Mouse (Mus musculus) MEL (cell line): ENCODE measurements around the gene Lmod2. TPM values are rescaled to one million over a fixed set of nuclear protein-coding genes. Genes with fewer than 3 reads are reported as not detected.

ENCODE experiments used
- DNase-seq: peaks from one replicate; pipeline ENCODE4 v3.0.0; 2011; ENCODE audit warnings: low read depth, low spot score
- H3K27ac ChIP-seq: 2 replicates; pipeline ENCODE4 v1.5.1; 2012; ENCODE audit warnings: low read depth, mild to moderate bottlenecking, control low read depth, low read length, moderate library complexity; ENCODE audit not compliant: control insufficient read depth
- H3K27me3 ChIP-seq, 2 experiments: fragments of 150-350 bp in 1 of 2; sonication (generic) in 1 of 2; 2 replicates each; pipeline ENCODE4 v1.6.1; 2012; ENCODE audit warnings: low read length in 2 of 2, mild to moderate bottlenecking in 2 of 2, improper control_type of control experiment in 1 of 2, moderate library complexity in 1 of 2; ENCODE audit not compliant: insufficient read depth in 2 of 2, control insufficient read depth in 1 of 2
- H3K36me3 ChIP-seq, 2 experiments: 2 replicates each; pipeline ENCODE4 v1.6.1; 2012 to 2014; ENCODE audit warnings: low read length in 2 of 2, improper control_type of control experiment in 1 of 2, inconsistent platforms in 1 of 2, mild to moderate bottlenecking in 1 of 2; ENCODE audit not compliant: insufficient read depth in 2 of 2, control insufficient read depth in 1 of 2
- H3K4me1 ChIP-seq, 2 experiments: fragments of 150-350 bp in 1 of 2; sonication (generic) in 1 of 2; 2 replicates each; pipeline ENCODE4 v1.6.1; 2012; ENCODE audit warnings: low read length in 2 of 2, improper control_type of control experiment in 1 of 2, mild to moderate bottlenecking in 1 of 2; ENCODE audit not compliant: insufficient read depth in 2 of 2, control insufficient read depth in 1 of 2
- H3K4me3 ChIP-seq, 2 experiments: fragments of 150-350 bp in 1 of 2; sonication (generic) in 1 of 2; 2 replicates each; pipeline ENCODE4 v1.5.1; 2012; ENCODE audit warnings: low read depth in 2 of 2, low read length in 2 of 2, mild to moderate bottlenecking in 2 of 2, moderate library complexity in 2 of 2, control low read depth in 1 of 2, improper control_type of control experiment in 1 of 2; ENCODE audit not compliant: control insufficient read depth in 1 of 2, insufficient read depth in 1 of 2
- H3K79me2 ChIP-seq: 2 replicates; pipeline ENCODE4 v1.6.1; 2012; ENCODE audit warnings: mild to moderate bottlenecking, low read length, moderate library complexity; ENCODE audit not compliant: control insufficient read depth, poor library complexity, insufficient read depth
- H3K9ac ChIP-seq: 2 replicates; pipeline ENCODE4 v1.6.1; 2012; ENCODE audit warnings: low read depth, mild to moderate bottlenecking, control low read depth, low read length, moderate library complexity; ENCODE audit not compliant: control insufficient read depth, poor library complexity, severe bottlenecking
- H3K9me3 ChIP-seq: fragments of 150-350 bp; sonication (generic); replicated peaks from 2 replicates; pipeline ENCODE4 v1.6.1; 2012; ENCODE audit warnings: mild to moderate bottlenecking, low read length, improper control_type of control experiment, moderate library complexity; ENCODE audit not compliant: insufficient read depth
- BHLHE40 ChIP-seq: IDR thresholded peaks from 2 replicates; pipeline ENCODE4 v1.6.1; 2012; ENCODE audit warnings: low read depth, mild to moderate bottlenecking, inconsistent platforms, low read length, improper control_type of control experiment, borderline replicate concordance
- CHD1 ChIP-seq: IDR thresholded peaks from 2 replicates; pipeline ENCODE4 v1.6.1; 2012; ENCODE audit warnings: low read depth, mild to moderate bottlenecking, inconsistent platforms, low read length, improper control_type of control experiment
- CTCF ChIP-seq, 3 experiments: IDR thresholded peaks in 2 of 3; conservative IDR thresholded peaks in 1 of 3; 2 replicates each; pipeline ENCODE4 v1.5.1; 2011 to 2012; ENCODE audit warnings: low read length in 3 of 3, low read depth in 2 of 3, mild to moderate bottlenecking in 2 of 3, improper control_type of control experiment in 1 of 3, inconsistent platforms in 1 of 3, mixed read lengths in 1 of 3, moderate library complexity in 1 of 3; ENCODE audit not compliant: control insufficient read depth in 1 of 3, insufficient read depth in 1 of 3, poor library complexity in 1 of 3, severe bottlenecking in 1 of 3
- E2F4 ChIP-seq: IDR thresholded peaks from 2 replicates; pipeline ENCODE4 v1.6.1; 2011; ENCODE audit warnings: low read depth, low read length, improper control_type of control experiment, borderline replicate concordance
- ELF1 ChIP-seq: IDR thresholded peaks from 2 replicates; pipeline ENCODE4 v1.6.1; 2014; ENCODE audit warnings: low read depth, mild to moderate bottlenecking, inconsistent platforms, low read length, improper control_type of control experiment, moderate library complexity
- ETS1 ChIP-seq: IDR thresholded peaks from 2 replicates; pipeline ENCODE4 v1.6.1; 2012; ENCODE audit warnings: low read depth, mild to moderate bottlenecking, inconsistent platforms, low read length, improper control_type of control experiment, moderate library complexity
- GABPA ChIP-seq: IDR thresholded peaks from 2 replicates; pipeline ENCODE4 v1.6.1; 2012; ENCODE audit warnings: low read depth, mild to moderate bottlenecking, inconsistent platforms, low read length, improper control_type of control experiment, moderate library complexity
- HCFC1 ChIP-seq: IDR thresholded peaks from 2 replicates; pipeline ENCODE4 v1.6.1; 2012; ENCODE audit warnings: low read depth, mild to moderate bottlenecking, inconsistent platforms, low read length, improper control_type of control experiment, moderate library complexity
- JUND ChIP-seq: IDR thresholded peaks from 2 replicates; pipeline ENCODE4 v1.6.1; 2011; ENCODE audit warnings: low read depth, mild to moderate bottlenecking, improper control_type of control experiment, low read length
- KAT2A ChIP-seq: conservative IDR thresholded peaks from 2 replicates; pipeline ENCODE4 v1.6.1; 2012; ENCODE audit warnings: low read depth, low read length, improper control_type of control experiment, inconsistent platforms
- MAFK ChIP-seq: IDR thresholded peaks from 2 replicates; pipeline ENCODE4 v1.6.1; 2011; ENCODE audit warnings: low read depth, mild to moderate bottlenecking, low read length, improper control_type of control experiment, borderline replicate concordance
- MAX ChIP-seq: IDR thresholded peaks from 2 replicates; pipeline ENCODE4 v1.6.1; 2011; ENCODE audit warnings: low read length, improper control_type of control experiment
- MAZ ChIP-seq: IDR thresholded peaks from 2 replicates; pipeline ENCODE4 v1.6.1; 2012; ENCODE audit warnings: low read depth, mild to moderate bottlenecking, inconsistent platforms, low read length, improper control_type of control experiment
- MXI1 ChIP-seq: IDR thresholded peaks from 2 replicates; pipeline ENCODE4 v1.6.1; 2011; ENCODE audit warnings: mild to moderate bottlenecking, low read depth, low read length, improper control_type of control experiment
- MYB ChIP-seq: IDR thresholded peaks from 2 replicates; pipeline ENCODE4 v1.6.1; 2011; ENCODE audit warnings: mild to moderate bottlenecking, low read depth, low read length, improper control_type of control experiment
- MYC ChIP-seq: IDR thresholded peaks from 2 replicates; pipeline ENCODE4 v1.6.1; 2011; ENCODE audit warnings: low read depth, mild to moderate bottlenecking, low read length, improper control_type of control experiment, moderate library complexity
- NRF1 ChIP-seq: IDR thresholded peaks from 2 replicates; pipeline ENCODE4 v1.6.1; 2014; ENCODE audit warnings: low read depth, mild to moderate bottlenecking, inconsistent platforms, low read length, improper control_type of control experiment, moderate library complexity; ENCODE audit not compliant: poor library complexity, insufficient read depth, severe bottlenecking
- POLR2A ChIP-seq, 2 experiments: IDR thresholded peaks; 2 replicates each; pipeline ENCODE4 v1.6.1; 2011 to 2012; ENCODE audit warnings: low read length in 2 of 2, mild to moderate bottlenecking in 2 of 2, control low read depth in 1 of 2, improper control_type of control experiment in 1 of 2, low read depth in 1 of 2, moderate library complexity in 1 of 2; ENCODE audit not compliant: control insufficient read depth in 1 of 2, insufficient read depth in 1 of 2, poor library complexity in 1 of 2
- POLR2AphosphoS2 ChIP-seq: IDR thresholded peaks from 2 replicates; pipeline ENCODE4 v1.6.1; 2011; ENCODE audit warnings: low read length, improper control_type of control experiment
- POLR2AphosphoS5 ChIP-seq: IDR thresholded peaks from 2 replicates; pipeline ENCODE4 v1.6.1; 2012; ENCODE audit warnings: low read depth, borderline replicate concordance, mild to moderate bottlenecking, inconsistent platforms, low read length, moderate library complexity, mixed read lengths
- RAD21 ChIP-seq: IDR thresholded peaks from 2 replicates; pipeline ENCODE4 v1.6.1; 2011; ENCODE audit warnings: mild to moderate bottlenecking, low read depth, low read length, improper control_type of control experiment
- RCOR1 ChIP-seq: IDR thresholded peaks from 2 replicates; pipeline ENCODE4 v1.6.1; 2012; ENCODE audit warnings: low read depth, mild to moderate bottlenecking, inconsistent platforms, low read length, improper control_type of control experiment
- SIN3A ChIP-seq: IDR thresholded peaks from 2 replicates; pipeline ENCODE4 v1.6.1; 2012; ENCODE audit warnings: low read length, improper control_type of control experiment, inconsistent platforms
- SMC3 ChIP-seq: IDR thresholded peaks from 2 replicates; pipeline ENCODE4 v1.6.1; 2011; ENCODE audit warnings: low read depth, low read length, improper control_type of control experiment
- TBP ChIP-seq: IDR thresholded peaks from 2 replicates; pipeline ENCODE4 v1.8.0; 2011; ENCODE audit warnings: low read depth, low read length, improper control_type of control experiment
- TCF12 ChIP-seq: IDR thresholded peaks from 2 replicates; pipeline ENCODE4 v1.6.1; 2014; ENCODE audit warnings: low read depth, mild to moderate bottlenecking, inconsistent platforms, low read length, improper control_type of control experiment, moderate library complexity
- USF1 ChIP-seq: IDR thresholded peaks from 2 replicates; pipeline ENCODE4 v1.6.1; 2014; ENCODE audit warnings: low read depth, mild to moderate bottlenecking, inconsistent platforms, low read length, improper control_type of control experiment, moderate library complexity
- ZNF384 ChIP-seq: IDR thresholded peaks from 2 replicates; pipeline ENCODE4 v1.6.1; 2012; ENCODE audit warnings: low read depth, mild to moderate bottlenecking, inconsistent platforms, low read length, improper control_type of control experiment
- polyA plus RNA-seq, 2 experiments: library from polyadenylated mRNA; stranded (reverse) in 1 of 2; unstranded in 1 of 2; fragments of >175 nt in 1 of 2; fragments of >200 nt in 1 of 2; gene quantifications; 2 replicates each; pipeline versions ENCODE4 v1.2.1 to v1.2.4; 2012; ENCODE audit warnings: low replicate concordance in 2 of 2, low read depth in 1 of 2; ENCODE audit not compliant: insufficient read length in 2 of 2, insufficient read depth in 1 of 2, missing spikeins in 1 of 2
- total RNA-seq: library from RNA; depleted of rRNA; stranded (reverse); fragments of 300-350 nt; gene quantifications from 2 replicates; pipeline ENCODE4 v1.2.3, GENCODE M21; 2012

Lmod2 gene
- total and polyA plus RNA-seq, 3 experiments = not detected

DNA sequence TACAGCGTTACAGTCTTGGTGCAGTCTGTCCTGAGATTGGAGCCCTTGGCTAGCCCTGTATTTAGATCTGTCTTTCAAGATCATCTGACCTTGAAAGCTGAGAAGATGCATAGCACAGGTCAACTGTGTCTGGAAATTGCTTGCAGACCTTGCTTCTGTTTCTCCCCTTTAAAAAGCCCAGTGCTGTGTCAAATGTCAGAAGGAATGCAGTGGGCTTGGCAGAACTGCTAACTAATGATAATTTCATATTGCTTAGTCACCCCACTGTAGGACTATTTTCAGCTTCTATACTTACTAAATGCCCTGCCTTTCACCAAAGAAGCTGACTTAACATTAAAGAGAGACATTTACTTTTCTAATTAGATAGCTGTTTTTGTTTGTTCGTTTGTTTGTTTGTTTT lies 42.1 kb upstream of the Lmod2 start:
- no peak overlapping the region for H3K9ac ChIP-seq
- no peak overlapping the region for H3K27ac ChIP-seq
- no peaks in the 10 kb centered on the region for H3K9me3 ChIP-seq
- peaks cover 0 to 1% of the 10 kb centered on the region in 2 experiments; a peak in 1 of 4 replicates for H3K27me3 ChIP-seq
- H3K79me2 ChIP-seq = no peaks in the 10 kb centered on the region
- no peak for TF ChIP-seq POLR2A (IDR thresholded peaks at IDR 0.05; ENCODE audit: control insufficient read depth in 1 of 2, insufficient read depth in 1 of 2, low read depth in 1 of 2, low read length in 2 of 2, poor library complexity in 1 of 2)
- TF ChIP-seq POLR2AphosphoS5 = no peak
- TF ChIP-seq ETS1 = no peak
- no peak for TF ChIP-seq ZNF384
- TF ChIP-seq SMC3 = no peak
- TF ChIP-seq KAT2A = no peak
- TF ChIP-seq BHLHE40 = no peak
- TF ChIP-seq POLR2AphosphoS2 = no peak
- TF ChIP-seq MAZ = no peak
- TF ChIP-seq USF1 = no peak
- TF ChIP-seq CTCF (IDR thresholded peaks at IDR 0.05 in 2 of 3, conservative IDR thresholded peaks at IDR 0.05 in 1 of 3; ENCODE audit: control insufficient read depth in 1 of 3, insufficient read depth in 1 of 3, low read depth in 2 of 3, low read length in 3 of 3, poor library complexity in 1 of 3, severe bottlenecking in 1 of 3) = no peak
- no peak for TF ChIP-seq MYC
- TF ChIP-seq GABPA = no peak
- TF ChIP-seq SIN3A = no peak
- TF ChIP-seq E2F4 = no peak
- TF ChIP-seq NRF1 = no peak
- TF ChIP-seq HCFC1 = no peak
- TF ChIP-seq MXI1 = no peak
- TF ChIP-seq ELF1 = no peak
- TF ChIP-seq TCF12 = no peak
- TF ChIP-seq, all 39 proteins: peak for 0
- Histone ChIP-seq H3K36me3 (no peaks in the 10 kb centered on the region), H3K4me3 (no peak overlapping the region), H3K4me1 (no peaks in the 10 kb centered on the region)
- DNase-seq = no peak

DNA sequence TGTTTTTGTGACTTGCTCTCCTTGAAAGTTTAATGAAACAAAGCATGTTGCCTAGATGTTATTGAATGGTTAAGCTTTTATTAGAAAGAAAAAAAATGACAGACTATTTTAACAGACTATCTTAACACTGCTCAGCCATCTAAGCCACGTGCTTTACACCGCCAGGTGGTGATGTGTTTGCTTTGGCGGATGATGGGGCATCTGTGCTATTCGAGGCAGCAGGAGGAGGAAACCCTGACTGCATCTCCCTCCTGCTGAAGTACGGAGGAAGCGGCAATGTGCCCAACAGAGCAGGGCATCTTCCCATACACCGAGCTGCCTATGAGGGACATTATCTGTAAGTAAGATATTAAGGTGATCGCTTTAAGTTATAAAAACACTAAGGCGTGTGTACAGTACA lies 33.5 kb upstream of the Lmod2 start:
- Histone ChIP-seq H3K36me3 (no peaks in the 10 kb centered on the region), H3K9me3 (no peaks in the 10 kb centered on the region), H3K27ac (no peak overlapping the region), H3K4me1 (no peaks in the 10 kb centered on the region), H3K27me3 (peaks cover 0 to 1% of the 10 kb centered on the region in 2 experiments; a peak in 1 of 4 replicates), H3K9ac (no peak overlapping the region), H3K79me2 (no peaks in the 10 kb centered on the region), H3K4me3 (no peak overlapping the region)
- TF ChIP-seq MAX (no peak), MYB (no peak), POLR2AphosphoS5 (no peak), RAD21 (no peak), NRF1 (no peak), RCOR1 (no peak), MXI1 (no peak), ZNF384 (no peak), E2F4 (no peak), GABPA (no peak), TBP (no peak), HCFC1 (no peak), MAFK (no peak), SIN3A (no peak), MYC (no peak), JUND (no peak), ELF1 (no peak), CHD1 (no peak)
- DNase-seq = no peak
